Mouse (Mus musculus) liver, postnatal 0 days (tissue): ENCODE measurements around the gene Qdpr.

Experiments used
- CTCF ChIP-seq: sonication (generic); IDR thresholded peaks from 2 replicates; pipeline ENCODE4 v1.5.1; 2016; ENCODE audit warnings: antibody characterized with exemption, low read depth
- EP300 ChIP-seq: IDR thresholded peaks from 2 replicates; pipeline ENCODE4 v1.6.1; 2016; ENCODE audit warnings: antibody characterized with exemption, low read depth, mild to moderate bottlenecking

DNA sequence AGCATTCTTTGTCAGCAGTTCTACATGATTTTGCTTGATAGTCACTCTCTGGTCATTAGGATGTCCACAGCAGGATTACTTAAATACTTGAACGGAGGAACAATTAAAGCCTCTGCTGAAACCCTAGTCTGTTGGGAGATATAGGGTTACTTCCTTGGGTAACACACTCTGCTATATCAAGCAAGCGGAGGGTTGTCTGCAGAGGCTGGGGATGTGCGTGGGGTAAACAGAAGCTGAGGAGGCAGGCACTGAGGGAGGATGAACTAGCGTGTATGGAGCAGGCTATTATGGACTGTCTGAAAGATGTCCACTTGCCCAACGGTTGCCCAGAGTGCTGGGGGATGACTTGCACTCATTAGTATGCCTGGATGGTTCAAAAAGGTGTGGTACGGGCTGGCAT, 3.4 kb upstream of the Qdpr start, which contains the start of gene Clrn2:
- no peak for TF ChIP-seq CTCF
- TF ChIP-seq EP300, result no peak
